Mouse (Mus musculus) WW6 (cell line): ENCODE results near the gene Paxx.

Source experiments
- DNase-seq: peaks from one replicate; pipeline ENCODE4 v3.0.0-alpha.2; 2013; ENCODE audit warnings: low read depth, low spot score

Gene Paxx

DNA sequence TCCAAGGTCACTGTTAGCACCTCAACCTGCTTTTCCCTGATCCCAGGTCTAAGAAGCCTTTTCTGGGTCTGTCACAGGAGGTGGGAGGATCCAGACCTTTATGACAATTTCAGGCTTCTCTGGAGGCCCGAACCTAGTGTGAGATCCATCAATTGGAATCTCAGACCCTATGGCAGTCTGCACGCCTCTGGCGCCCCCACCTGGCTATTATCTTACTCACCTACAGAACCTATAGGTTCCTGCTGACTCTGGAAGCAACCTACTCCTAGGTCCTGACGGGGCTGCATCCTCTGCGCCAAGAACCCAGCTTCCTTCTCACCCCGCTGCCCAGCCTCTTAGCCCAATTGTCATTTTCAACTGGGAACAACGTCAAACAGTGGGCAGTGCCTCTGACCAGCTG is 22.1 kb upstream of the Paxx start:
- DNase-seq, result no peak

DNA sequence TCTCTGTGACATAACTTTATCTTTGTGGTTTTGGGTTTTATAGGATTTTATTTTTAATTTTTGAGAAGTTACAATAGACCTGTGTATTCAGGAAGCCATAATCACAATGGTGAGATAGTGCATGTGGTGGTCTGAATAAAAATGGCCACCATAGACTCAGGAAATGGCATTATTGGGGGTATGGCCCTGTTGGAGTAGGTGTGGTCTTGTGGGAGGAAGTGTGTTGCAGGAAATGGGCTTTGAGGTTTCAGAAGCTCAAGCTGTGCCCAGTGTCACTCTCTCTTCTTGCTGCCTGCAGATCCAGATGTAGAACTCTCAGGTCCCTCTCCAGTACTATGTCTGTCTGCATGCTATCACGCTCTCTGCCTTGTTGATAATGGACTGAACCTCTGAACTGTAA is 19.6 kb upstream of the Paxx start:
- DNase-seq, result no peak

DNA sequence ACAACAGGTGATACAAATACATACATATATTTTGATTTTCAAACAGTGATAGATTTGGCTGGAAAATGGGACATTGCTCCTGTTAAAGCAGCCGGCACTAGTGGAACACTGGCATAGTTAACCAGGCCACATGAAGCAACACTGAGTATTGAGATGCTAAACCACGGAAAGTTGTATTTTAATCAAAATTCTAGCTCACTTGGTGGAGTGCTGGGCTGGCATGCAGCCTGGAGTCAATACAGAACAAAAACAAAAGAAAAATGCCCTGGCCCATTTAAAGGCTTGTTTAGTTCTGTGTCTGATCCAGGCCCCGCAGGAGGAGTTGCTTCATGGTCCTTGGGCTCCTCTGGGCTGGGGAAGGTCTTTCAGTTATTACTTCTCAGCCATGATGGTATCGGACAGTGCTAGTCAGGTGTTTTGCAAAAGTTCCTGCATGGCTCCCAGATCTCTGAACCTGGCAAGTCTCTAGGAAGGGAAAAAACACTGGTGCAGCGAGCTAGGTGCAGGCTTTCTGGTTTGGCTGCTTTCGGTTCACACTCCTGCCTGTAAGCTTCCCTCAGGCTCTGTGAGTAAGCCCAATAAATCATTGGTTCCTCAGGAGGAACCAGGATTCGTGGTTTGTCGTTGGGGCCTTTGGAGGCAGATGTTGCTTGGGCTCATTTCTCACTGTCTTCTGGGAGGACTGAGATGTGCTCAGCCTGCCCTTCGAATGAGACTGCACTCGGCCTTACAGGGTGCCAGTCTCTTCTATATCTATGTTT is 18.8 kb upstream of the Paxx start:
- DNase-seq, result no peak

DNA sequence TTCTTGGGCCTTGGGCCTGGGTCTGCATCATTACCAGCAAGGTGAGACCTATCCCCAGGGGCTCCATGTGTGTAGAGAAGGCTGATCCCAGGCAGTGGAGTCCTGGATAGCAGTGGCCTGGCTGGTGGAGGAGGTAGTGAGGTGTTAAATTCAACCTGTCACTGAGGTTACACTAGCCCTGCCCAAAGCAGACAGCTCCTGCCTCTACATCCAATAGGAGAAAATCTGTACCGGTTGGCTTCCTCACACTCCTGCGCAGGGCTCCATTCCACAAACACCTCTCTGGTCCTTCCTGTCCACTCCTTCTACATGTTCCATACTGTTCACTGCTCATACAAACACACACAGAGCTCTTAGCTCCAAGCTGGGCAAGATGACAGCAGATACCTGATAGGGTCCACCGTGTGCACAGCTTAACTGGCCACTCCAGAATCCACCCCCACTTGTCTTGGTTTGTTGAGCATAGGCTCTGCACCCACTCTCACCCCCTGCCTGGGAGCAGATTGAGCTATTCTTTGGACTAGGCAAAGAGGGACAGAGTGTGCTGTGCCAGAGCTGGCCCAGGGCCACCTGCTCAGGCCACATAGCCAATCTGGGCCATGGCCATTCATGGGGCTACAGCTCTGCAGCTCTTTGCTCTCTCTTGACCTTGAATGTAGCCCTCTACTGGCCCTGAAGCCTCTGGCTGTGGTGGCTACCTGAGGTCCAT is 17.2 kb upstream of the Paxx start:
- no peak for DNase-seq

DNA sequence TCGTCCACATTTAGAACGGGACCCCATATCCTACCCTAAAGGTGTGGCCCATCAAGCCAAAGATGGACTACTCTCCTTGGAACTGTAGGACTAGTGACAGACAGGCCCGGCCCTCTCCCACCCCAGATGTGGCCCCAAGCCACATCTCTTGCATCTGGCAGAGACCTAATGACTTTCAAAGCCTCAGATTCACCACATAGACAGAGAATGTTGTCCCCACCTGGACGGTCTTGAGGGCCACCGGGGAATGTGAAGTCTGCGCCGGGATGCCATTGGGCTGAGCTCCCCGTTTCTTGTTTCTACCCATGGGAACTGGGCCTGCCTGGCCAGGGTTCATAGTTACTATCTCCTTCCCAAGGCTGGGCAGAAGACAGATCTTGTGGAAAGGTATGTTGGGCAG is 16.6 kb upstream of the Paxx start:
- DNase-seq, result no peak

DNA sequence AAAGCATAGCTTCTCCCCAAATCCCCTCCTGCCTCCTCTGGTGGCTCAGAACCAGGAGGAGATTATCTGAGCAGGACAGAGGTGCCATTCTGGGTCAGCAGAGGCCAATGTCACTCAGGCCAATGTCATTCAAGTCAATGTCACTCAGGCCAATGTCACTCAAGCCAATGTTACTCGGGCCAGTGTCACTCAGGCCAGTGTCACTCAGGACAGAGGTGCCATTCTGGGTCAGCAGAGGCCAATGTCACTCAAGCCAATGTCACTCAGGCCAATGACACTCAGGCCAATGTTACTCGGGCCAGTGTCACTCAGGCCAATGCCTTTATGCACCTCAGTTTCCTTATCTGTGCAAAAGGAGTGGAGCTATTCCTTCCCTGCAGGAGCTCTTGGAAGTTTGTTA is 11.7 kb upstream of the Paxx start:
- DNase-seq, result no peak

DNA sequence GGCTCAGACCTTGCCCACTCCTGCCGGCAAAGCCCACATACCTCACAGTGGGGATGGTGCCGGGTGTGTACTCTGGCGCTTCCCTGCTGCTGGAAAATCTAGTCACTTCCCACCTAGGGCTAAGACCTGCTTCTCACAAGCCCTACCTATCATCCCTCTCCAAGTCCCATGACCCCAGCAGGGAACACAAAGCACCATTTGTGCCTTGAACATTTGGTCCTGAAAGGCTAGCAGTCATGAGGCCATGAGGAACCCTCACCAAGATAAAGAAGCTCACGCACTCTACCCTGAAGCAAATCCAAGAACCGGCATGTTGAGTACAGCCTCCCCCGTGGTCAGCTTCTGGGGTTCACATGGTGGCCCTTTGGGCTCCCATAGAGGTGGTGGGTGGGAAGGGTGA is 9.1 kb upstream of the Paxx start, which contains the start of gene Ptgds:
TSS of gene Ptgds (minus strand) at position 78 of the 400 bp plus-strand sequence.
- no peak for DNase-seq

DNA sequence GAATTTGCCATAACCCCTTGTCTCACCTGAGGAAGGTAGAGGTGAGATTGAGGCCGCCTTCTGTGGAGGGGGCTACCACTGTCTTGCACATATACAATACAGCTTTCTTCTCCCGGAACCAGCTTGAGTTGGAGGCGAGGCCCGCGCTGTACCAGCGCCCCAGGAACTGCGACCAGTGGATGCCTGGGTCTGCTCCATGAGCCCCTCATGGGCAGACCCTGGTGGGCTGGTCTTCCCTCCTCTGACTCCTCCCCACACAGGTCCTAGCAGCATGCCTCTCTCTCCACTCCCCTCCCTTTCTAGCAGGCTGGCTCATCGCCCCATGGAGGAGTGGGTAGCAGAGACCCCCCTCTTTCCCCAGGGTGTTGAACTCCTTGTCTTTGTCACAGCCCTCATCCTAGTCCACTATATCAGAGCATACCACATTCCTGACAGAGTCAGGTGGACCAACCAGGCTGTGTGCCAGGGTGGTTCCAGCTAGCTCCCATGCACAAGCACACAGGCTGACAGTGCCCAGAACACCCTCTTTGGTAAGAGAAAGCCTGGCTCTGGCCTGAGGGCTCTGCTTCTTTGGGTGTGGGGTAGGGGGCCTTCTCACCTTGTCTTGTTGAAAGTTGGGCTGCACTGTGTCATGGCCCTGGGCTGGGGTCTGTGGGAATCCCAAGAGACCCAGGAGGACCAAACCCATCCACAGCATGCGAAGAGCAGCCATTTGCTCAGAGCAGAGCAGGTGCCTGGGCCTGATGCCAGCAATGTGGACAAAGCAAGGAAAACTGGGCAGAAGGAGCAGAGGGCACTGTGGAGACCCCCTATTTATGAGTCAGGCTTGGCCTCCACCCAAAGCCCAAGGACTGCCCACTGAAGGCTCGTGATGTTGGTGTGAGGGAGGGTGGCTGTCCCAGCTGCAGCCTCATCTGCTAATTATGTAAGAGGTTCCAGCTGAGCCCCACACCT is 8.3 kb upstream of the Paxx start:
- DNase-seq, result no peak

DNA sequence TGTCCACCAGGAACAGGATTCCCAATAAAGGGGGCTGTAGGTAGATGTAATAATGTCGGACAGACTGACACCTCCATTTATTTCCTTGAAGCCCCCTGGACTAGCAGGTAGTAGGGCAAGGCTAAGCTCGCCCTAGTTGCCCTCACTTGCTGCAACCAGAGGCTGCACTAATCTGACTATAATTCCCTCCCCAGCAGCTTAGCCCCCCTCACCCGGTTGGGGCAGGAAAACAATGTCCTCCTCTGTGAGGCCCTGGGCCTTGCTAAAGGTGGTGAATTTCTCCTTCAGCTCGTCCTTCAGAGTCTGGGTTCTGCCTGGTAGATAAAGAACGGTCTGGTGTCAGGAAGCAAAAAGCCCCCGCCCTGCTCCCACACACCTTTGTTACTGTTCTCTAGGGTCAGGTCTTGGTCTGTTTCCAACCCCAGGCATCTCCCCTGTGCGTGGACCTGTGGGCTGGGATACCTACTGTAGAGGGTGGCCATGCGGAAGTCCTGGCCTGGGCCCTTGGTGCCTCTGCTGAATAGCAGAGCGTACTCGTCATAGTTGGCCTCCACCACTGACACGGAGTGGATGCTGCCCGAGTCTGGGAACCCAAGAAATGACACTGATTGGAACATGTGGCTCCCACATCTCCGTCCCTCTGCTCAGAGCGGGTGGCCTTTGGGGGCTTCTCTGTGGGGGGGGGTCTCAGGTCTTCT is 6.9 kb upstream of the Paxx start:
- no peak for DNase-seq

DNA sequence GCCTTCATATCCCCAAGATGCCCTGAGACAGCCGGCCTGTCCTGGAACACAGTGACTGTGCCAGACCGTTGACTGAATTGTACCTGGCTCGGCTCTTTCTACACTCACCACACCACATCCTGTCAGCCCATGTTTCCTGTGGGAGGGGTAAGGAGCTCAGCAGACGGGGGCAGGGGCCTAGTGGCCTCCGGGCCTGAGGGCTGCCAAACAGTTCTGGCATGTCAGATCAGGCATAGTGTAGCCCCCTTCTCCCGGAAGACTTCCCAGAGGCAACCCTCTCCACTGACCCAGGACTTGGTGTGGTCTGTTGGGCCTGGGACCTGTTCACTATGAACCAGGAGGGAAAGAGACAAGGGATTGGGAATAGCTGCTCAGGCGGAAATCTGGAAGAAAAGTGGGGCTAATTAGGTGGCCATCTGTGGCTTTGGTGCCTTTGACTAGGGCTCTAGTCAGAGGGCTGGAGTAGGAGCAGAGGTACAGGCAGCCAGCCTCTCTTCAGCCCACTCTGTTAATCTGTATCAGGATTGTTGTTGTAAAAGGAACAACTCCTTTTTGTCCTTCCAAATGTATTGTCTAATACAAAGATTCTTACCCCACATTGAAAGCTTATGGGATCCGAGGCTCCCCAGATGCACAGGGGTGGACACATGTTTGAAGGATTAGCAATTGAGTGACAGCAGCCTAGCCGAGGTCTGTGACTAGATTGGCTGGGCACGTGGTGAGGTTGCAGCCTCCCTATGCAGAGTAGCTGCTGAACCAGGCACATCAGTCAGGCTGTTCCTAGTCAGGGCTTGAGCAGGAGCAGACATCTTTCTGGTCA is 5.1 kb upstream of the Paxx start:
- DNase-seq, result no peak

DNA sequence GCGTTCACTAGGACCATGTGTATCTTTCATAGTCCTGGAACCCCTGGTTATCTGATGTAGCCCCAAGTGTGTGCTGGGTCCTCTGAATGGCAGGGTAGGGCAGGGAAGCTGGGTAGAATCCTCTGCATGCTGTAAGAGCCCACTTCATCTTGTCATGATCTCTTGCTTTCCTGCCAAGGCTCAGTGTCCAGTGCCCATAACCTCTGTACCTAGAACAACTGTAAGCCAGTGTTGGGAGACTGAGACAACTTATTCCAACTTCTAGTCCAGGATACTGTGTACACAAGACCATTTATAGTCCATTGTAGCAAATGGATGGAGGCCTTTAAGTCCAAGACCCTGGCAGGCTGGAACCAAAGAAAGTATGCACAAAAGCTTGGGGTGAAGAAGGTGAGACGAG is 4.4 kb upstream of the Paxx start:
- no peak for DNase-seq

DNA sequence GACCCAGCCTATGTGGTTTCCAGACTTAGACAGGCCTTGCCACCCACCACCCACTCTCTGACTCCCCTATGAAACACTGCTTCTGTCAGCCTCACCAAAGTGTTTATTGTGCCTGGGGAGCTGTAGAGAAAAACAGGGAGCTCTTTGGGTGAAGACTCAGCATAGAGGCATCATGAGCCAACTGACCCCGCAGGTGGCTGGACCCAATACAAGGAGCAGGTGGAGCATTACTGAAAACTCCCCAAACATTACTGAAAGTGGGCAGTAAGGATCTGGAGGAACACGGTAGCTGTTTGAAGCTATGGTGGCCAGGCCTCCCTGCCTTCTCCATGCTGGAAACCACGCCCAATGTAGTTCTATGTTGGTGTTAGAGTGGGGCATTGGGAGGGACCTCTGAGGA is 2.7 kb upstream of the Paxx start:
- no peak for DNase-seq

DNA sequence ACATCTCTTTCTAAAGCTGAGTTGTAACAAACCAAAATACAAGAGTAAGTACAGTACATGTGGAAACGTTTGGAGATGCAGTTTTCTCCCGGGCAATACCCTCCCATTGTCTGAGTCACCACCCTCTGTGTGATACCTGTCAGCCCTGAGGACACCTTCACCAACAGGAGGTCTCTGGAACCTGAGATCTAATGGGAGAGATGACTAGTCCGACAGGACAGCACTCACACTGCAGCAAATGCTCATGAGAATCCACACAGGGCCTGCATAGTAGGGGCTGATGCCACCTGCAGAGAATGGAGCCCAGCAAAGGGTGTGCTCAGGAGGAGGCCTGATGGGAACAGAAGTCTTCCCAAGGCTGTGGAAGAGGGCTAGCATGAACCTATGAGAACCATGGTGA is 513 bp upstream of the Paxx start:
- DNase-seq, result no peak

DNA sequence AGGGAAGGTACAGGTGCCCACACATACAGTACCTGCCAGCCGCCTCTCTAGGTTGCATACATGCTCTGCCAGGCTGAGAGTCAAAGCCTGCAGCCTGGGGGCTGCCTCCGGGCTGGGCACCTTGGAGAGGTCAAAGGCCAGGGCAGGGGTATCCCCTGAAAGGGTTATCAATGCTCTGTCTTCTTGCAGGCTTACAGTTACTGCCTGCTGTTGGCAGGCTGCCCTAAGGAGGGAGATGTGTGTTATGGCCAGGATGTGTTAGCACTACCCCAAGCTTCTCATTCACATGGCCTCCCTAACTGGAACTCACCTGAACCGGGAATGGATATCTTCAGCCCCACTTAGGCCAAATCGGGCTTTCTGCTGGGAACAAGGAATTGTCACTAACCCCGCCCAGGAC is 759 bp downstream of the Paxx start:
- no peak for DNase-seq

DNA sequence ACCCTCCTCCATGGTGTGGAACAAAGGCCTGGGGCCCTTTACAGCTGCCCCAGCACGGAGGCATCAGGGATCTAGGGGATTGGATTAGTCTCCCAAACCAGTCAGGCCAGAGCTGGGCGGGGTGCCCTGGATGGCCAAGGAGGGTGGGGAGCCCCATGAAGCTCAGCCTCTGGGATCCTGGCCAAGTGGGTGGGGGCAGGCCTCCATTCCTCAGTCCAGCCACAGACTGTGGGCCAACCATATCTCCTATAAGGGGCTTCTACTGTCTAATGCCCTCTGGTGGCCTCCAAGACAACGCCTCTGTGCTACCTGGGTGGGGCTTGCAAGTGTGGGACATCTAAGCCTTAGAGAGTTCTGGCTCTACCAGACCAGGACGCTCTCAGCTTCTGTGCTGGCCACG is 2.0 kb downstream of the Paxx start:
- no peak for DNase-seq

DNA sequence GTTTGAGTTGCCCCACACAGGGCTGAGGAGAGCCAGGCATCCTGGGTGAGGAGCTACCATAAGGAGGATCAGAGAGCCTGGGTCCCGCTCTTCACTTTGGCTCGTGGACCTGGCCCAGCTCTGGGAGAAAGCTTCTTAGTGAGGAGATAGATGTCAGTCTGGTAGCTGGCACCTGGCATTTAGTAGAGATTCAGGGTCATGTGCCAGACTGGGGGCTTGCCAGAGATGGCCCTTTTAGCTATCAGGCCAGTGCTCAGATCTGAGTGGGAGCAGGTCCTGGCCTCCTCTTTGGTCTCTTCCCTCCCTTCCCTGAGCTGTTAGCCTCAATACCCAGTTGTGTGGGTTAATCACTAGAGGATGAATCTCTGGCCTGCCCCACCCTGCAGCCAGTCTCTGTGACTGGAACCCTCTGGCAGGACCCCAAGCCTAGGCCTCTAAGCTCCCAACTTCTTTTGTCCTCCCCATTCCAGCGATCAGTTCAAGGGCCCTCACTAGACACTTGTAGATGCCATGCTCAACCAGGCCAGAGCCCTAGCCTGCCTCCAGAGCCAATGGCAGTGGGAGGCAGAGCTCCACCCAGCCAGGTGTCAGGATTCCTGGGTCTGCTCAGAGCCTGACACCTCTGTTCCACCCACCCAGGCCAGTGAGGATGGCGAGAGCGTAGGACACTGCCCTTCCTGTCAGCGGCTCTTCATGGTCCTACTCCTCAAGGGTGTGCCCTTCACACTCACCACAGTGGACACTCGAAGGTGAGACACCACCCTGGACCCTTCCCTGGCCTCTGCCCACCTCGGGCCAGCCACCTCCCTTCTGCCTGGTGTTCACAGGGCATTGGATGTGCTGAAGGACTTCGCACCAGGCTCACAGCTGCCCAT is 3.6 kb downstream of the Paxx start:
- DNase-seq, result no peak

DNA sequence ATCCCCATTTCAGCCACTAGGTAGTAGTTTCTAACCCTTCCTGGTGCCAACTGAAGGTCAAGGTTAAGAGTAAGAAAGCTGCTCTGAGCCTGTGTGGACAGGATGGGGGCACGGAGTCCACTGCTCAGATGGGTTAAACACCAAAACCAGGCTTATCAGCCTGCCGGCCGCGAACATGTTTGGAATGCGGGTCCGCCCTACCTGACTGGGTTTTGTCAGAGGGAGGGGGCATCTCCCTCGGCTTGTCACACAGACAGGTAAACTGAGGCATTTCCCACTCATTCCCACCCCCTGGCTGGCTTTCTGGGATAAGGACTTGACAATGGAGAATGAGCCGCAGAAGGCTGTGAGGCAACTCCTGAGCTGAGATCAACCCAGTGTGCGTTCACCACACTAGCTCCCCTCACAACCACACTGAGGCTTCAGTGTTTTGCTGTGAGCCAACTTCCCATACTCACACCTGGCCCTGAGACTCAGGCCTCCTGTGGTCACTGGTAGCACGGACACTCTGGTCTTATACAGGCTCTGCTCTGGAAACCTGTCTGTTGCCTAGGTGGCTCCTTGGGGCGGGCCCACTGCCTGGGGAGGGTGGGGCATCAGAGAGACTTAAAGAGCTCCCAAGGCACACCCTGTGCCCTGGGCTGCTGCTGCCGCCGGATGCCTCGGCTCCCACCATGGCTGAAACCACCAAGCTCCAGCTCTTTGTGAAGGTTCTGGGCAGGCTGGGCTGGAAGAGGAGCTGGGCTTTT is 4.5 kb downstream of the Paxx start, which contains the start of gene Clic3:
TSS of gene Clic3 (plus strand) at position 634 of the 749 bp plus-strand sequence.
- DNase-seq, result no peak

DNA sequence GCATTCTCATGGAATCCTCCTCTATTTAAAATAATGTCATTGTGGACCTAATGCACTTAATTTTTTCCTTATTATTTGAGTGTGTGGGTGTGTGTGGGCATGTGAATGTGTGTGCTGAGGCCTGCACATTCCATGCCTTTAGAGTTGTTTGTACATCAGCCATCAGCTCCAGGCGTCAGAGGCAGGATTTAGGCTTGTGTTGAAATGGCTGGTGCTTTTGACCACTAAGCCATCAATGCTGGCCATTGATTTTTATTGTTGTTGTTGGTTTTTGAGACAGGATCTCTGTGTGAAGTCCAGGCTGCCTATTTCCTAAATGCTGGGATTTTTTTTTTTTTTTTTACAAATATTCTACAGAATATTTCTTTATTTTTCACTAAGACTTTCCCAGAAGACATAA is 7.9 kb downstream of the Paxx start:
- no peak for DNase-seq
